Mouse (Mus musculus) kidney, adult 2 months (tissue): ENCODE measurements around the gene H2-M10.6. TPM values are rescaled to one million over a fixed set of nuclear protein-coding genes. Genes with fewer than 3 reads are reported as not detected.

Experiments
- DNase-seq: peaks from one replicate; pipeline ENCODE4 v3.0.0; 2021
- H3K27ac ChIP-seq: fragments of 200-500 bp; 2 replicates; pipeline ENCODE4 v1.5.1; 2012; ENCODE audit warnings: low read depth, low read length, control low read depth, inconsistent platforms; ENCODE audit not compliant: insufficient read depth
- H3K27me3 ChIP-seq: fragments of 200-500 bp; replicated peaks from 2 replicates; pipeline ENCODE4 v1.6.1; 2012; ENCODE audit warnings: mild to moderate bottlenecking, moderate library complexity, low read length, inconsistent platforms; ENCODE audit not compliant: control insufficient read depth, insufficient read depth
- H3K36me3 ChIP-seq: fragments of 200-500 bp; 2 replicates; pipeline ENCODE4 v1.6.1; 2012; ENCODE audit warnings: mild to moderate bottlenecking, moderate library complexity, low read length, inconsistent platforms; ENCODE audit not compliant: control insufficient read depth, insufficient read depth
- H3K4me1 ChIP-seq: fragments of 200-500 bp; 2 replicates; pipeline ENCODE4 v1.6.1; 2011; ENCODE audit warnings: low read length; ENCODE audit not compliant: control insufficient read depth, insufficient read depth
- H3K4me3 ChIP-seq: fragments of 200-500 bp; 2 replicates; pipeline ENCODE4 v1.5.1; 2011; ENCODE audit warnings: mild to moderate bottlenecking, low read depth, low read length, control low read depth; ENCODE audit not compliant: insufficient read depth
- CTCF ChIP-seq: fragments of 200-500 bp; conservative IDR thresholded peaks from 2 replicates; pipeline ENCODE4 v1.5.1; 2011; ENCODE audit warnings: low read depth, mild to moderate bottlenecking, control low read depth, low read length, moderate library complexity, mixed read lengths; ENCODE audit not compliant: insufficient read depth, insufficient read length
- POLR2A ChIP-seq: fragments of 200-500 bp; IDR thresholded peaks from one replicate; pipeline ENCODE4 v1.6.1; 2011; ENCODE audit warnings: low read depth, low read length, control low read depth
- WGBS: fragments of 180-500 bp; shearing (Covaris S2); methylation state at CpG from one replicate; pipeline ENCODE4 v1.1.7; 2018; 5-methylcytosine and 5-hydroxymethylcytosine counted together
- polyA plus RNA-seq: library from polyadenylated mRNA; depleted of rRNA; stranded (reverse); fragments of >200 nt; gene quantifications from 2 replicates; pipeline ENCODE4 v1.2.3, GENCODE M21; 2012; rRNA removed

Gene H2-M10.6
- polyA plus RNA-seq, 1 experiment, result not detected

DNA sequence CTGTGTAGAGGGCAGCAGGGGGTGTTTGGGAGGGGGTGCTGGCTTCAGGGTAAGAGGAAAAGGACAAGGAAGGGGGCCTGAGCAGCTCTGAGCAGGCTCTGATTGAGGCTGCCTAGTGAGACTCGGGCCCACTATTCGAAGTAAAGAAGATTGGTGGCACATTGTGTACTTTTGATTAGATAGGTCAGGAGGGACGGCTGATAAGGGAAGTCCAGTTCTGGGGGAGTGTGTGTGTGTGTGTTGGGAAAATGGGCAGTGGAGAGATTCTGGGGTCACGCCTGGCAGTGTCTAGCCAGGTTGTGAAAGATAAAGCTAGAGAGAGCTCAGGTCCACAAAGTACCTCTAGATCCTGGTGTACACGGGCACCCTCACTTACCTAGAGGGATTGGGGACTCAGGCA lies 39.7 kb downstream of the H2-M10.6 start:
- Histone ChIP-seq H3K27ac (no peak overlapping the region), H3K4me3 (no peak overlapping the region), H3K27me3 (no peaks in the 10 kb centered on the region), H3K4me1 (no peaks in the 10 kb centered on the region), H3K36me3 (peaks cover 5% of the 10 kb centered on the region; the same call in 1 of the 2 replicates)
- no peak for DNase-seq
- TF ChIP-seq POLR2A (no peak), CTCF (no peak)
- 86% methylated on average over 5 of the region's 5 CpGs for WGBS

DNA sequence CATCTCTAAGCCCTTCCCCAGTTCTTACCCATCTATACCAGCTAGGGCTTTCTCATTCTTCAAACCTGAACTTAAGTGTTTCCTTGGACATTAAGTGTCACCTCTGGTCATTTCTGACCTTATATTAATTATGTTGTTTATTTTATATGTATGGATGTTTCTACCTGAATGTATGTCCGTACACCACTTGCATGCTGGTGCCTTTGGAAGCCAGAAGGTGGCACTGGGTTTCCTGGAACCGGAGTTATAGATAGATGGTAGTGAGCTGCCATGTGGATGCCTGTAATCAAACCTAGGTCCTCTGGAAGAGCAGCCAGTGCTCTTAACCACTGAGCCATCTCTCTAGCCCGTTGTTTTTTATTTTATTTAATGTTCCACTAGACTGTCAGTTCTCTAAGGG lies 43.5 kb downstream of the H2-M10.6 start:
- DNase-seq, result no peak
- WGBS, result 95% methylated on average over 3 of the region's 3 CpGs
- H3K36me3 ChIP-seq, result peaks cover 6% of the 10 kb centered on the region
- H3K27ac ChIP-seq, result no peak overlapping the region
- H3K4me3 ChIP-seq, result no peak overlapping the region
- no peaks in the 10 kb centered on the region for H3K4me1 ChIP-seq
- no peaks in the 10 kb centered on the region for H3K27me3 ChIP-seq
- TF ChIP-seq CTCF (no peak), POLR2A (no peak)

DNA sequence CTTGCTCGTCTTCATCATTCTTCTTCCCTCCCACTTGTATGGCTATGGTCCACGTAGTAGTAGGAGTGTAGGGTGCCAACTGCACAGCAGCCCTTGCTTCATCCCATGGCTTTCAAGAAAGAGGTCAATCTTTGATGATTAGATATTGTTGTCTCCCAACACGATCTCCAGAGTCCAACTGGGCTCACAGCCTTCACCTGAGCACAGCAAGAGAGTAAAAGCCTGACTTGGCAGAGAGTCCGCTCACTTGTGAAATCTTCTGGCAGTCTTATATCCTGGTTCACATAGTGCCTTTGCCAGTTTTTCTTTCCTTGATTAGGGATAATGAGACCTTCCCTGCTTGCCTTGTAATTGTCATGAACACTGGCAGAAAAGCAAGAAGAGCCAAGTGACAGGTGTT lies 44.3 kb downstream of the H2-M10.6 start:
- DNase-seq, result no peak
- TF ChIP-seq POLR2A (no peak), CTCF (no peak)
- no peak overlapping the region for H3K27ac ChIP-seq
- no peak overlapping the region for H3K4me3 ChIP-seq
- peaks cover 6% of the 10 kb centered on the region for H3K36me3 ChIP-seq
- 0 out of 2 replicates have a peak, but pooled peaks cover 2% of the 10 kb centered on the region for H3K4me1 ChIP-seq
- 92% methylated on average over 4 of the region's 4 CpGs for WGBS
- H3K27me3 ChIP-seq, result no peaks in the 10 kb centered on the region

DNA sequence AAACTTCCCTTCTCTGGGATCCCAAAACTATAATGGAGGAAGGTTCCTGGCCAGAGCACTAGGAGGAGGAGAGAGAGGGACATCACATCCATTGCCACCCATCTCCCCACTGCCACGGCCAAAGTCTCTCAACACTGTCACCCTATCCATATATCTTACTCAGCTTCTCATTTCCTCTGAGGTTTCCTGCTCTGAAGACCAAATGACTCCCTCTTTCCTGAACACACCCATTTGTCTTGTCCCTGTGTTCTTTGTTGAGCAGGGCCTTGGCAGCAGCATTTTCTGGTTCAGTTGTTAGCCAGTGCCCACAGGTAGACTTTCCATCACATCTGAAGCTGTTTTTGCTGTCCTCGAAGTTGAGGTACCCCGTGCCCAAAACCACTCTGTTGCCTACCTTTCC lies 46.2 kb downstream of the H2-M10.6 start:
- Histone ChIP-seq H3K36me3 (peaks cover 4% of the 10 kb centered on the region), H3K4me3 (no peak overlapping the region), H3K4me1 (0 out of 2 replicates have a peak, but pooled peaks cover 4% of the 10 kb centered on the region), H3K27ac (no peak overlapping the region), H3K27me3 (no peaks in the 10 kb centered on the region)
- TF ChIP-seq CTCF (no peak), POLR2A (no peak)
- no peak for DNase-seq
- 90% methylated on average over 3 of the region's 3 CpGs for WGBS

DNA sequence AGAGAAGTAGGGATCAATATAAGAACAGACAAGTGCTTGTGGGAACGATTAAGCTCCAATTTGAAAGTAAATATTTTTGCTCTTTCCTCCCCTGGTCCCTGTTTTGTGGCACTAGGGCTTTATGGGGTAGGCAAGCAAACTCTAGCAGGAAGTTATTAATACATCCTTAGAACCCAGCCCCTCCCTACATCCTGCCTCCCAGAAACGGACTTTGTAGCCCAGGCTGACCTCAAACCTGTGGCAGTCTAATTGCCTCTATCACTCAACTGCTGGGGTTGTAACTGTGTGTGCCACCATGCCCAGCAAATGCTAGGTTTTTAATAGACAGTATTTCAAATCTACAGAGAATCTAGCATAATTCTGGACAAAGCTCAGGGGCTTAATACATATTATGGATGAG lies 49.7 kb downstream of the H2-M10.6 start:
- TF ChIP-seq POLR2A (no peak), CTCF (no peak)
- WGBS, result 38% methylated on average over 2 of the region's 2 CpGs
- no peak for DNase-seq
- H3K27me3 ChIP-seq, result no peaks in the 10 kb centered on the region
- peaks cover 2% of the 10 kb centered on the region for H3K36me3 ChIP-seq
- H3K4me3 ChIP-seq, result no peak overlapping the region
- no peak overlapping the region for H3K27ac ChIP-seq
- 0 out of 2 replicates have a peak, but pooled peaks cover 4% of the 10 kb centered on the region for H3K4me1 ChIP-seq

Other genes starting within 250 kb of the H2-M10.6 start
- not detected in 2 replicates for gene H2-M9, start 169.5 kb upstream of the H2-M10.6 start, polyA plus RNA-seq
- not detected in 2 replicates for gene H2-M1, start 140.0 kb upstream of the H2-M10.6 start, polyA plus RNA-seq
- not detected in 2 replicates for gene H2-M10.5, start 39.3 kb upstream of the H2-M10.6 start, polyA plus RNA-seq
- gene Trim26, start 25.0 kb downstream of the H2-M10.6 start, polyA plus RNA-seq, result 27.2 and 30.4 TPM in 2 replicates
- gene Trim15, start 55.0 kb downstream of the H2-M10.6 start, polyA plus RNA-seq, result 0.22 and 0.38 TPM in 2 replicates
- gene Trim10, start 57.4 kb downstream of the H2-M10.6 start, polyA plus RNA-seq, result 0.11 TPM in 1 of 2 replicates, not detected in the other
- 0.13 TPM in 1 of 2 replicates, not detected in the other for gene Trim40, start 78.0 kb downstream of the H2-M10.6 start, polyA plus RNA-seq
- not detected in 2 replicates for gene Trim31, start 85.9 kb downstream of the H2-M10.6 start, polyA plus RNA-seq
- gene Rnf39, start 130.7 kb downstream of the H2-M10.6 start, polyA plus RNA-seq, result 0.36 and 0.69 TPM in 2 replicates
- 54.9 and 73.8 TPM in 2 replicates for gene Ppp1r11, start 139.6 kb downstream of the H2-M10.6 start, polyA plus RNA-seq
- gene Znrd1, start 146.4 kb downstream of the H2-M10.6 start, polyA plus RNA-seq, result 26.5 and 33.7 TPM in 2 replicates
- gene Znrd1as, start 146.4 kb downstream of the H2-M10.6 start, polyA plus RNA-seq, result 3.1 and 4.2 TPM in 2 replicates
- 0.25 TPM in 1 of 2 replicates, not detected in the other for gene 2410137M14Rik, start 169.1 kb downstream of the H2-M10.6 start, polyA plus RNA-seq
- 0.03 and 0.08 TPM in 2 replicates for gene H2-M5, start 177.4 kb downstream of the H2-M10.6 start, polyA plus RNA-seq
- gene Zfp57, start 189.0 kb downstream of the H2-M10.6 start, polyA plus RNA-seq, result 2.0 and 3.0 TPM in 2 replicates
- not detected in 2 replicates for gene Mog, start 211.2 kb downstream of the H2-M10.6 start, polyA plus RNA-seq
- 21.0 TPM in 2 replicates for gene Gabbr1, start 233.8 kb downstream of the H2-M10.6 start, polyA plus RNA-seq